Mouse (Mus musculus) activated CD4-positive, CD25-positive, alpha-beta regulatory T cell, adult 4 months (primary cell): Measurements from ENCODE around the gene 2310011J03Rik. TPM values are rescaled to one million over a fixed set of nuclear protein-coding genes. Genes with fewer than 3 reads are reported as not detected.

Experiments
- ATAC-seq: one replicate; pipeline ENCODE4 v1.8.0; 2017
- polyA plus RNA-seq, 2 experiments: library from polyadenylated mRNA; unstranded; fragments of 100-300 nt; shearing (Covaris generic); gene quantifications; one replicate each; pipeline ENCODE4 v1.2.1; 2017

The 2310011J03Rik gene
- polyA plus RNA-seq, 2 experiments from 2014 or later: 44.0 to 54.5 TPM

- ATAC-seq: peak; percentile 85
Observed at GRCm38 (mm10) chr10:80292251-80293146, 27.8 kb downstream of the 2310011J03Rik start, which contains the start of gene Rps15. Rps15 (plus strand) TSS chr10:80292453.

- ATAC-seq: no peak
Observed at GRCm38 (mm10) chr10:80288657-80289056, 31.7 kb downstream of the 2310011J03Rik start.

- ATAC-seq: no peak
Observed at GRCm38 (mm10) chr10:80288097-80288496, 32.2 kb downstream of the 2310011J03Rik start.

GRCm38 (mm10) chr10:80285222-80286070 is 34.9 kb downstream of the 2310011J03Rik start:
- ATAC-seq: no peak

- ATAC-seq: no peak
Observed at GRCm38 (mm10) chr10:80282481-80283441, 37.6 kb downstream of the 2310011J03Rik start.

- ATAC-seq: no peak
Observed at GRCm38 (mm10) chr10:80281921-80282371, 38.4 kb downstream of the 2310011J03Rik start.

GRCm38 (mm10) chr10:80281304-80281703 is 39.0 kb downstream of the 2310011J03Rik start:
- no peak for ATAC-seq

- no peak for ATAC-seq
Observed at GRCm38 (mm10) chr10:80279273-80279672, 41.1 kb downstream of the 2310011J03Rik start.

- no peak for ATAC-seq
Observed at GRCm38 (mm10) chr10:80278390-80278789, 41.9 kb downstream of the 2310011J03Rik start.

GRCm38 (mm10) chr10:80276238-80276637 is 44.1 kb downstream of the 2310011J03Rik start:
- no peak for ATAC-seq

- no peak for ATAC-seq
Observed at GRCm38 (mm10) chr10:80273847-80274246, 46.5 kb downstream of the 2310011J03Rik start.

GRCm38 (mm10) chr10:80271870-80272585 is 48.3 kb downstream of the 2310011J03Rik start:
- ATAC-seq: no peak

GRCm38 (mm10) chr10:80271186-80271843 is 49.0 kb downstream of the 2310011J03Rik start:
- ATAC-seq: peak; percentile 71

- no peak for ATAC-seq
Observed at GRCm38 (mm10) chr10:80270734-80271181, 49.6 kb downstream of the 2310011J03Rik start.

GRCm38 (mm10) chr10:80270099-80270498 is 50.2 kb downstream of the 2310011J03Rik start:
- no peak for ATAC-seq

Other genes starting within 250 kb of the 2310011J03Rik start
- 10 to 100 TPM; 26.8 to 32.5 TPM for gene Sbno2, start 215.0 kb downstream of the 2310011J03Rik start, polyA plus RNA-seq
- gene Stk11, start 204.7 kb downstream of the 2310011J03Rik start, polyA plus RNA-seq: 10 to 100 TPM; 22.1 to 25.4 TPM
- gene Atp5d, start 181.9 kb downstream of the 2310011J03Rik start, polyA plus RNA-seq: 100 to 1,000 TPM; 338 to 428 TPM
- under 1 TPM; 0.74 to 0.96 TPM for gene Cbarp, start 179.7 kb downstream of the 2310011J03Rik start, polyA plus RNA-seq
- gene Midn, start 172.3 kb downstream of the 2310011J03Rik start, polyA plus RNA-seq: 1 to 10 TPM; 7.3 to 9.2 TPM
- 100 to 1,000 TPM; 132 to 177 TPM for gene Cirbp, start 154.6 kb downstream of the 2310011J03Rik start, polyA plus RNA-seq
- 10 to 100 TPM; 18.0 to 22.7 TPM for gene 1600002K03Rik, start 147.6 kb downstream of the 2310011J03Rik start, polyA plus RNA-seq
- gene Efna2, start 141.1 kb downstream of the 2310011J03Rik start, polyA plus RNA-seq: not detected
- 10 to 100 TPM; 59.5 to 75.7 TPM for gene Mum1, start 94.1 kb downstream of the 2310011J03Rik start, polyA plus RNA-seq
- gene Ndufs7, start 71.4 kb downstream of the 2310011J03Rik start, polyA plus RNA-seq: 100 to 1,000 TPM; 205 to 250 TPM
- under 1 TPM in 1 of 2 experiments, not detected in 1; 0.34 TPM for gene Gamt, start 59.5 kb downstream of the 2310011J03Rik start, polyA plus RNA-seq
- 10 to 100 TPM; 15.4 to 19.6 TPM for gene Dazap1, start 59.1 kb downstream of the 2310011J03Rik start, polyA plus RNA-seq
- gene Rps15, start 28.1 kb downstream of the 2310011J03Rik start, polyA plus RNA-seq: 1,000 to 10,000 TPM; 1,256 to 1,612 TPM
- gene Apc2, start 24.6 kb downstream of the 2310011J03Rik start, polyA plus RNA-seq: under 1 TPM in 1 of 2 experiments, not detected in 1; 0.82 TPM
- 10 to 100 TPM in 1 of 2 experiments, 1 to 10 TPM in 1; 6.7 to 11.9 TPM for gene Pcsk4, start 9.0 kb upstream of the 2310011J03Rik start, polyA plus RNA-seq
- not detected for gene Reep6, start 9.4 kb upstream of the 2310011J03Rik start, polyA plus RNA-seq
- not detected for gene Adamtsl5, start 27.9 kb upstream of the 2310011J03Rik start, polyA plus RNA-seq
- gene Plk5, start 35.9 kb upstream of the 2310011J03Rik start, polyA plus RNA-seq: not detected
- 1 to 10 TPM in 1 of 2 experiments, under 1 TPM in 1; 0.62 to 1.2 TPM for gene Mex3d, start 67.1 kb upstream of the 2310011J03Rik start, polyA plus RNA-seq
- 10 to 100 TPM; 23.6 to 32.0 TPM for gene Mbd3, start 79.0 kb upstream of the 2310011J03Rik start, polyA plus RNA-seq
- 100 to 1,000 TPM; 327 to 363 TPM for gene Uqcr11, start 86.3 kb upstream of the 2310011J03Rik start, polyA plus RNA-seq
- 10 to 100 TPM in 1 of 2 experiments, 1 to 10 TPM in 1; 9.3 to 10.7 TPM for gene Tcf3, start 113.1 kb upstream of the 2310011J03Rik start, polyA plus RNA-seq
- not detected for gene Onecut3, start 174.3 kb upstream of the 2310011J03Rik start, polyA plus RNA-seq
- gene Atp8b3, start 218.6 kb upstream of the 2310011J03Rik start, polyA plus RNA-seq: not detected
- gene Rexo1, start 241.0 kb upstream of the 2310011J03Rik start, polyA plus RNA-seq: 10 to 100 TPM; 13.0 to 13.4 TPM